Mouse (Mus musculus) urinary bladder, adult 18-20 months (tissue): ENCODE data around the gene Helz2.
A peak's percentile ranks its signal among the peaks of the same experiment; 100 is the strongest.
"Not testable (repeated sequence)": the region's sequence is repeated elsewhere in the genome, so short reads cannot be mapped to it uniquely, and the experiment has no call there.

Experiments used
- DNase-seq, 2 experiments: peaks; one replicate each; pipeline ENCODE4 v3.0.0; 2022; ENCODE audit warnings: low spot score in 2 of 2, mixed read lengths in 2 of 2

The Helz2 gene

GRCm38 (mm10) chr2:181196628-181197300 lies 45.1 kb downstream of the Helz2 start:
- no peak for DNase-seq

- DNase-seq: no peak
Observed at GRCm38 (mm10) chr2:181193044-181193443, 48.8 kb downstream of the Helz2 start.

- no peak for DNase-seq
Observed at GRCm38 (mm10) chr2:181191936-181192335, 49.9 kb downstream of the Helz2 start.

GRCm38 (mm10) chr2:181191385-181191784 lies 50.4 kb downstream of the Helz2 start:
- DNase-seq: not testable (repeated sequence)

- DNase-seq: no peak
Observed at GRCm38 (mm10) chr2:181189321-181189720, 52.5 kb downstream of the Helz2 start.

- peak; percentile 33 to 66 for DNase-seq
Observed at GRCm38 (mm10) chr2:181188681-181189080, 53.1 kb downstream of the Helz2 start.

- peak; percentile 91 to 96 for DNase-seq
Observed at GRCm38 (mm10) chr2:181187121-181188000, 54.5 kb downstream of the Helz2 start, which contains the start of gene Ppdpf. Gene Ppdpf (plus strand): TSS chr2:181187247.

GRCm38 (mm10) chr2:181186635-181187034 lies 55.2 kb downstream of the Helz2 start:
- DNase-seq: peak; percentile 78 to 82

GRCm38 (mm10) chr2:181180898-181181297 lies 60.9 kb downstream of the Helz2 start:
- no peak for DNase-seq

GRCm38 (mm10) chr2:181178471-181178870 lies 63.4 kb downstream of the Helz2 start:
- no peak for DNase-seq

- DNase-seq: no peak
Observed at GRCm38 (mm10) chr2:181178015-181178414, 63.8 kb downstream of the Helz2 start.
